Mouse (Mus musculus) monocyte, adult 5-6 weeks (primary cell): ENCODE data around the gene Jarid2. TPM values are rescaled to one million over a fixed set of nuclear protein-coding genes. Genes with fewer than 3 reads are reported as not detected.

Source experiments
- ATAC-seq: fragments of 153-309, 156-312 bp; replicated peaks from 2 replicates; pipeline ENCODE4 v1.8.0; 2017; ENCODE audit warnings: mild to moderate bottlenecking; ENCODE audit not compliant: low TSS enrichment, insufficient number of reproducible peaks, severe bottlenecking, poor library complexity, low FRiP score
- total RNA-seq: library from RNA; stranded (forward); fragments of 200-1000, 200-491, 200-594 nt; gene quantifications from 3 replicates; pipeline ENCODE4 v1.2.3, GENCODE M21; 2017

Jarid2 gene
- total RNA-seq, 1 experiment from 2014 or later, result 77.6 TPM

DNA sequence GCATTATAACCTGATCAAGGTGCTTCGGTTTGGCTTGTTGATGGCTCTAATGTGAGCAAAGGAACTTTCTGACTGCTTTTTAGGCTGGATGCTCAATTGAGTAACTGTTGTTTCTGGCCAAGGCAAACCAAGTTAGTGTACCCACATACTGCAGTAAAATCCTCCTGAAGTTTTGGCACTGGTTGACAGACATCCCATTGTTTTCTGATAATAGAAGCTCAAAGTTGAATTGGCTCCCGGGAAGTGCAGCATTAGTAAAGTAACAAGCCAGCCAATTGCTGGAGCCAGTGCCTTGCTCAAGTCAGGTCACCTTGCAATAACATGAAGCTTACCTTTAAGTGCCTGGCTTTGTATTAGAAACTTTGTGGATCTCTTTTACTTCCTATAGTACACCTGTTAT lies 161.3 kb downstream of the Jarid2 start:
- ATAC-seq, result no peak

DNA sequence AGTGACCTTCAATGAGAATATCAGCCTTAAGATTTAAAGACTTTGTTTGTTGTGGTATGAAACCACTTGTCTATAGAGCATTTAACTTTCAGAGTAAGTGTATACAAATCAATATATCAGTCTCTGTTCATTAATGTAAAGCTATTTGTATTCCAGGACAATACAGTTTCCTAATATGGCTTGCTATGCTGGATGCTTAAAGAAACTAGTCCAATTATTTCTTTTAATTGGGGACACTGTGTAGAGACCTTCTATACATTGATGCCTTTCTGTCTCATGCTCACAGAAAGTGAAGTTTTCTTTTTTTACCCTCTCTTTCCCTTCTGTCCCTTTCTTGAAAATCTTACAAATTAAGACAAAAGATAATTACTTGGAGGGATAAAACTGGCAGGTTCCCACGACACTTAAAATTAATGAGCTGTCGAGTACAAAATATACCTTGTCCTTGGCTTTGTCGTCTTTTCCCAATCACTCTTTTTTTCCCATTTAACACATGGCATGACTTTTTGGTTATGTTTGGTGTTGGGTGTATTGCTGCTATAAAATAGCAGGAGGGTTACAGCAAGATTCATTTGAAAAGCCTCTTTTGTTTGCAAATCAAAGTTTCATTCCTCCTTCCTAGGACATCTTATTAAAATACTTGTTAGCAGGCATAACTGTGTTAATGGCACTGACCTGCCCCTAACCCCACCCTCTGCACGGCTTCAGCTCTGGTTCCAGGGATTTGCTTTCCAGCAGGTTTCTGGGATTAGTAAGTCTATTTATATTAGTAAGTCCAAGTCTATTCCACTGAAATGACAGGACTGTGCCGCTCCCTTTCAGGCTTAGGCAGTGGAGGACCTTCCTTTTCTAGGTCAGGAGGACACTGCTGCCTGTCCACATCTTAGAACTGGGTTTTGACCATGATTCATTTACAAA lies 162.8 kb downstream of the Jarid2 start:
- ATAC-seq, result no peak

DNA sequence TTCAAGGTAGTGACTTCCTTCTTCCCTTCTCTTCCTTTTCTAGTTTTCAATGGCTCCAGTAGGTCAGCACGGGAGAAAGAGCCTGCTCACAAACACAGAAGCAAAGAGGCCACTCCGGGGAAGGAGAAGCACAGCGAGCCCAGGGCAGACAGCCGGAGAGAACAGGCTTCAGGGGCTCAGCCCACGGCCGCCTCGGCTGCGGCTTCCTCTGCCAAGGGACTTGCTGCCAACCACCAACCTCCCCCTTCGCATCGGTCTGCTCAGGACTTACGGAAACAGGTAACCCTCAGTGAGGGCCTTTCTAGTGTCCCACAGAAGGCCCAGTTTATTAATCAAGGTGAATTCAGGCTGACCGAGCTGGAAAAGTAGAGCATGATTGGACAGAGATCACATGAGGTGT lies 166.9 kb downstream of the Jarid2 start:
- no peak for ATAC-seq

DNA sequence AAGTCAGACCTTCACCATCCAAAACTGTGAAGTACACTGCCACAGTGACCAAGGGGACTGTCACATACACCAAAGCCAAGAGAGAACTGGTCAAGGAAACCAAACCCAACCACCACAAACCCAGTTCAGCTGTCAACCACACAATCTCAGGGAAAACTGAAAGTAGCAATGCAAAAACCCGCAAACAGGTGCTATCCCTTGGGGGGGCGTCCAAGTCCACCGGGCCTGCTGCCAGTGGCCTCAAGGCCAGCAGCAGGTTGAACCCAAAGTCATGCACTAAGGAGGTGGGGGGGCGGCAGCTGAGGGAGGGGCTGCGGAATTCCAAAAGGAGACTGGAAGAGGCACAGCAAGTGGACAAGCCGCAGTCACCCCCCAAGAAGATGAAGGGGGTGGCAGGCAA lies 173.0 kb downstream of the Jarid2 start:
- no peak for ATAC-seq

DNA sequence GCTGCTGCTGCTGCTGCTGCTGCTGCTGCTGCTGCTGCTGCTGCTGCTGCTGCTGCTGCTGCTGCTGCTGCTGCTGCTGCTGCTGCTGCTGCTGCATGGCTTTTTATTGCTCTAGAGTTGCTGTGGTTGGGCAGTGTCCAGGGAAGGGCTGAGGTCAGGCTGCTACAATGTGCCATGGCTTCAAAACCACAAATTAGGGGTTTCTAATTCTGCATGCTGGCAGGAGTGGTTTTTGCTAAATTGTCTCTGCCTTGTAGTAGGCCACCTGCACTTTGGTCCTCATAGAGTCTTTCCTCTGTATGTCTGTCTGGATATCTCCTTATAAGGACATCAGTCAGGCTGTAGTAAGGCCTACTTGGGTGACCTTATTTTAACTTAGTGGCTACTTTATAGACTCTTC lies 174.1 kb downstream of the Jarid2 start:
- no peak for ATAC-seq

DNA sequence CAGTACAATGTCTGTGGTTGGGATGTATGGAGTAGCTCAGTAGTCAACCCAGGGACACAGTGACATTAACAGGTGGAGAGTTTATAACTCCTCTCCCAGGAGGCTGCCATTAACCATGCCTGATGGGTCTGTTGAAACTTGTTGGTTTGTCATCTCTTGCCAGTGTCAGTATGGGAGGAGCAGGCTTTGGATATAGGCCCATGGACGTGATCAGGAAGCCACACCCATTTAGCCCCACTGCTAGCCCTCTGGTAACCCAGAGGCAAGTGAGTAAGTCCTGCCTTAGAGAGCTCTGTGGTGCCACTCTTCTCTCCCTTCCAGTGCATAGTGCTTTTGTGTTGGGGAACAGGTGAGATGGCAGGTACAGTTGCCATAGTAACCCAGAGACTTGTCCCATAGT lies 175.0 kb downstream of the Jarid2 start:
- ATAC-seq, result no peak

DNA sequence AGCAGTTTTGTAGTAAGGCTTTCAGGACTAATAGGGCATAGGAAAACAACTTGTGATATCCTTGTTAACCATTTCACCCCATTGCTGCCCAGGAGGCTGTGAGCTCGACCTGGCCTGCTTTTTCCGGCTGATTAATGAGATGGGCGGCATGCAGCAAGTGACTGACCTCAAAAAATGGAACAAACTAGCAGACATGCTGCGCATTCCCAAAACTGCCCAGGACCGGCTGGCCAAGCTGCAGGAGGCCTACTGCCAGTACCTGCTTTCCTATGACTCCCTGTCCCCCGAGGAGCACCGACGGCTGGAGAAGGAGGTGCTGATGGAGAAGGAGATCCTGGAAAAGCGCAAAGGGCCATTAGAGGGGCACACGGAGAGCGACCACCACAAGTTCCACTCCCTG lies 176.9 kb downstream of the Jarid2 start:
- no peak for ATAC-seq

DNA sequence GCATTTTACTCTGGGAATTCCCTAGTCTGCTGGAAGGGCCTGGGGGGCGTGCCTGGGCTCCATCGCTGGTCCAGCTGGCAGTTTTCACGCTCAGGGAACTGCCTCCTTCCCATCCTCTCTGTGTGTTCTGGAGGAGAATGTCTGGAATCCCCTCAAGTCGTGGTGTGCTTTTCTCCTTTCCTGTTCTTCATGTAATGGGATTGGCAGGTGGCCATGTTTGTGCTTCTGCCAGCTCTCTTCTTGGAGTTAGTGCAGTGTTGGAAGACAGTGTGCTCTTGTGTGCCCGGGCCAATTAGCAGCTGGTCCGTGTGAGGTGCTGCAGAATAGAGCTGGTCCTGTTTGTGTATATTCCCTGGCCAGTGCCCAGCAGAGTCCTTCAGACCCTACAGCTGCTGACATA lies 178.4 kb downstream of the Jarid2 start:
- no peak for ATAC-seq

DNA sequence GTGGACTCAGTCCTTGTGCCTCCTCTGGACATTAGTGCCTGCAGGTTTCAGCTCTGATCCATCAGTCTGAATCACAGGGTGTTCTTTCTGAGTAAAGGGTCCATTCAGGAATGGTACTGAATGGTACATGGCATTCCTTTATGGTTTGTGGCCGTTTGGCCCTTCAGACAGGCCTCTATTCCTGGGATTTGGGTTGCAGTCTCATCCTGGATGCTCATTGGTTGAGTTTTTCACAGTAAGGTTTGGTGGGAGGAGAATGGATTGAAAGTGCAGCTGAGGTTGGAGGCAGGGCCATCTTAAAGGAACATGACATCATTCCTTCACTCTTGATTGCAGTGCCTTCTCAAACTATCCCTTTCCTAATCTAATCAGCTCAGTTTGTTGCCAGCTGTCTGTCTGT lies 179.5 kb downstream of the Jarid2 start:
- ATAC-seq, result no peak

DNA sequence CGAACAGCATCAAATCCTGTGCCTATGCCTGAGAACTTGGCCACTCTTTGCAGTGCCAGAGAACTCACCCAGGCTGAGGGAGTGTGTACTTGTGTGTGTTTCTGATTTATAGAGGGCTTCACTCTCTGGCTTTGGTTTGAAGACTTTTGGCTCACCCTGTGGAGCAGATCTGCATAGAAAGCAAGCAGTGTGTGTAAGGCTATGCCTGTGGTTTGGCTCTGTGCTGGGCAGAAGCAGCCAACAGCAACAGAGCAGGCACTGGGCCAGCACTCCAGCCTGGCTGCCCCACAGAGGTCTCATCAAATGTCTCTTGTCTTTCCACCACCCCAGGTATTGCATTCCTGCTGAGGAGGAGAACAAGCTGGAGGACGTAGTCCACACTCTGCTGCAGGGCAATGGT lies 183.6 kb downstream of the Jarid2 start:
- ATAC-seq, result no peak

DNA sequence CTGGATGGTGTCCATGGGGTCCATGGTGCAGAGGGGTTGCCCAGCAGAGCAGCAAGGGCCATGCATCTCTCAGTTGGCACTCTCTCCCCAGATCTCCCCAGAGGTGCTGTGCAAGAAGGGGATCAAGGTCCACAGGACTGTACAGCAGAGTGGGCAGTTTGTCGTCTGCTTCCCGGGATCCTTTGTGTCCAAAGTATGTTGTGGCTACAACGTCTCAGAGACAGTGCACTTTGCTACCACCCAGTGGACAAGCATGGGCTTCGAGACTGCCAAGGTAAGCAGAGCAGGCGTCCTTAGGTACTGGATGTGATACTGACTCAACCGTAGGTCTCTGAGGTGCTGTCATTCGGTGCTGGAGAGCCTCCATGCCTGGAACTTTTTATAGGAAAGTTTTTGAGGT lies 184.3 kb downstream of the Jarid2 start:
- ATAC-seq, result no peak

DNA sequence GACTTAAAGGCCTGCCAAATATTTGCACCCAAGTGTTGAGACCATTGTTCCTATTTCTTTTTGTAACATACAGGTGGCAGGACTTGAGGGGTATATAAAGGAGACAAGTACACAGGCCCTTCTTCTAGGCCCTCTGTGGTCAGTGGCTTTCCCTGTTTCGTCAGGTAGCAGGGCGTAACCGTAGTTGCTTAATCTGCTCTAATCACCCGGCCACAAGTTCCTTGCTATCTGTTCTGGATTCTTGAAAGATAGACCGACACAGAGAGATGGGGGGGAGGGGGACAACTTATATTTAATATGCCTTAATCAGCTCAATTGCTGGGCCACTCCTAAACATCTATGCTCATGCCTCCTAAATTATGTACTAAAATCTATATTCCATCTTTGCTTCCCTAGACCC lies 186.1 kb downstream of the Jarid2 start:
- no peak for ATAC-seq

DNA sequence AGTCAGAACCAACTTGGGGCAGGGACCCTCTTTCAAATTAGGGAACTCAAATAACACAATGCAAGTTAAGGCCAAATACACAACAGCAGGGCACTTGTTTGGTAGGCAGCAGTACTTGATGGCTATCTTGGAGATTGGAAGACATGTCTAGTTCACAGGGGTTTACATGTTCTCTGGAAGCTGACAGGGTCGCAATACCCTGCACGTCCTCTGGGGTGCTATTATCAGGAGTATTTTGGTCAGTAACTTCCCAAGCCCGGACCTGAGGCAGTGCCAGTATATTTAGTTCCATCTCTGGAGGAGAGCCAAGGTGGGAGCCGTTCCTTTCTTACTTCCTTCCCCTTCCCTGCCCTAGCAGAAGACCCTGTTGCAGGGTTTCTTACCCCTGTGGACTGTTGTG lies 186.7 kb downstream of the Jarid2 start:
- no peak for ATAC-seq

DNA sequence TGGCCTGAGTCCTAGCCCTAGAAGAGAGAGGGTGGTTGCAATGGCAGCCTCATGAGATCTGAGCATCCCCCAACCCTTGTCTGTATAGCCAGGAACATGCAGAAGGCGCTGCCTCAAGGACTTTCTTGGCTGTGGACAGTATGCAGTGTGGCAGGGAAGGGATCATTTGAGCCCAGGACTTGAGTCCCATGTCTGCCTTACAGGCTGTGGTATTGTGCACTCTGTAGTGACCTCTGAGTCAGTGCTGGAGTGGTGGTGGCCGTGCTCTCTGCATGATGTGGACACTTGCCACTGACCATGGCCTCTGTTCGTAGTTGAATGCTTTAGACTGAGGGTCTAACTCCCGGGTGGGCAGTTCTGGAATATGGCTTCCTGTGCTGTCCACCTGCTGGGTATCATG lies 187.9 kb downstream of the Jarid2 start:
- no peak for ATAC-seq

DNA sequence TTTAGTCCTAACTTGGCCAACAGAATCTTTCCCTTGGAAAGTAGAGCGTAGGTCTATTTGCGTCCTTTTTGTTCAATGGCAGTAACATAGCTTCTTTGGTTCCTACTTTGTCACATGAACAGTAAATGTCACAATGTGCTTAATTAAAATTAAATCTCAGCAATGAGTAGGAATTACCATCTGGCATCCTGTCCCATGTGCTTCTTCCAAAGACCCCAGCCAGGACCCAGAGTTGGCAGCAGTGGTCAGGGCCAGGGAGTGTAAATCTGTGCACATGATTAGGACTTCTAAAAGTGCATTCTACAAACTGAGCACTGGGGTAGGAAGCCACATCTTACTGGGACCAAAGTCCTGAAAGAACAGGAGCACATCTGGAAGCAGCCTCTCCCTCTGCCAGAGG lies 189.0 kb downstream of the Jarid2 start:
- ATAC-seq, result no peak

DNA sequence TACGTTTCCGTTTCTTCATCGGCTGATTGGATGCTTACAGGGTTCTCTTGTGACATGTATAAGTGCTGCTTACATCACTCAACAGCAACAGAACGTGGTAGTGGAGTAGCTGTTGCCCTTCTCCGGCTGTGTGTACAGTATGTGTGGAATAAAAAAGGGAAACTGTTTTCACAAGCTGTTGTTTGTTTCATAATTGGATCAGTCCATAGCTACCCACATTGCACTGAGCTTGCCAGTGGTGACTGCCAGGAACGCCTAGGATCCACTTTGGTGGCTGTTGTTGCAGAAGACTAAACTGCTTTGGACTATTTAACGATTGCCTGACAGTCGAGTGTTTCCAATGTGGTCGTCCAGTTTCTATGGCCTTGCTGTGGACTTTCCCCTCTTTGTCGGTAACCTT lies 191.8 kb downstream of the Jarid2 start:
- no peak for ATAC-seq

DNA sequence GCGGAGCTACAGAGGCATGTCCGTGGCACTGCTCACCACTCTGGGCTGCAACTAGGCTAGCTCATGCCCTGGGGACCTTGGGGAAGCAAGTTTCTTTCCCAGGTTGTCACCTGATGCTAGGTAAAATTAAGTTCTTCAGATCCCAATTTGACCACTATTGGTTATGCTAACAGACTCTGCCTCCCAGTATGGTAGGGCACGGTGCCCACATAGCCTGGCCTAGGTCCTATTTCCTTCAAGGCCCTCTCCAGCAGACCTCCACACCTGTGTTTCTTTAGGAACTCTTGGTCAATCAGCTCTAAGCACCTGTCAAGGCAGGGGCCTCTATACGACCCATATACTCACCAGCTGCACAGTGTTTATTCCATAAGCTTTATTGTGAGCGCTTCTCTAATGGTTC lies 192.4 kb downstream of the Jarid2 start:
- ATAC-seq, result no peak

DNA sequence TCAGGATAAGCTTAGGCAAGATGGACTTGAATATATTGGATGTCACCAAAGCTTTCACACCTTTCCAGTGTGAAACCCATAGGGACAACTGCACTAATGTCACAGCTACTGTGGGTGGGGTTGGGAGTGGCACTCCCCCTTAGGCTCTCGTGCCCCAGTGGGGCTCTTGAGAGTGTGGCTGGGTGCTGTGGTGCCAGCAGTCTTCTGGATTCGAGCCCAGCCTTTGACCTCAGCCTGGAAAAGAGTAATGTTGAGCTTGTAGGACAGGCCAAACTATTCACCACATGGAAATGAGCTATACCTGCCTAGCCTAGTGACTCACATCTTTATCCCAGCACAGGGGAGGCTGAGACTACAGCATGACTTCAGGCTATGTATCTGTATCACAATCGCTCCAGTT lies 194.8 kb downstream of the Jarid2 start:
- ATAC-seq, result no peak

DNA sequence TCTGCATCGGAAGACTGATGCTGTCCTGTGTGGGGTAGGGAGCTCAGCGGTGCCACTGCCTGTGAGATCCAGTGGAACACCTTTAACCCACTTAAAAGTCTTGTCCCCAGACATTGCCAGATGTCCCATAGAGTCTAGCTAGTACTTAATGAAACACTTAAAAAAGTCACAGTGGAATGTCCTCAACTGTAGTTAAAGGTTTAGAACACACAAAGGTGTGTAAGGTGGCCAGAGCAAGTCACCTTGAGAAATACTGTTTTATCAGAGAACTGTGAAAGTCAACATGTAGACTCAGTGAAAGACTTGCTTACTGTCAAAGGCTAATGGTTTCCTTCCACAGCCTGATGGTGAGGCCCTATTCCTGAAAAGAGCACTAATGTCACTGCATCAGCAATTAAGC lies 195.9 kb downstream of the Jarid2 start:
- no peak for ATAC-seq

DNA sequence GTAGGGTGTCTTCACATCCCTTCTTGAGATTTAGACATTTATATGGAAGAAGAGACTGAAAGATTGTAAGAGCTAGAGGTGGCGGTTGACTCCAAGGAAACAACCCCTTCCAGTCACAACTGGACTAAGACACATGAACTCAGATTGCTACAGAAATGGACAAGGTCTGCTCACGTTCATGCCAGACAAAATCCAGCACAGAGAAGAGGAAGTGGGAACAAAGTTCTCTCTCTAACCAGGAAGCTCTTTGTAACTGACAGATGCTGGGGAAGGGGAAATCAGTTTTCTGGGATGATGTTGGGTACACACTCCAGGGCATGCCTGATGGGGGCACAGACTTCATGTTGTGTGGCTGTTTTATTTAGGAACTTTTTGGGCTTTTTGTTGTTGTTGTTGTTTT lies 197.0 kb downstream of the Jarid2 start:
- no peak for ATAC-seq
